28 mouse cellular contexts compared by ENCODE assay signal in the genomic region with DNA sequence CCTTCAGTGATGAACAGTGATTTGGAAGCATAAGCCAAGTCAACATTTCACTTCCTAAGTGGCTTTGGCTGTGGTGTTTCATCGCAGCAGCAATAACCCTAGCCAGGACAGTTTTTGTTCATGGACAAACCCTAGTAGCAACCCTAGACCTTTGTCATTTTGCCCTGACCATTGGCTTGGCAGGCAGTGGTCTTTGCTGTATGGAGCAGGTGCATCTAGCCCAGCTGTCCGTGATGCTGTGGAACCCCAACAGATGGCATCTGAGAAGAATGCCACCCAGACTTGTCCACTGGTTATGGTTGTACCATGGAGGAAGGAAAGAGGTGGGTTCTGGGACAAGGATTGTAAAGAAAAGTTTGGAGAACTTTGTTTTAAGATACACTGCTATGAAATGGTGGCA.
"Had no signal": no experiment of that assay in that cellular context is flagged by ENCODE, and none has a peak within 500 bp of the region (broad histone marks: within the 10 kb centered on the region; RNA-seq: fewer than 3 reads in every experiment).

No protein-coding gene starts in this region.

- DNase-seq: cerebellum, adult 2 months; cerebellum, adult 8-10 months; cerebellum, adult 9-10 months; cerebellum, adult 9-11 months; cerebellum, postnatal 10 days; cerebellum, postnatal 14 days; cerebellum, postnatal 25 days; cerebellum, postnatal 36 days; embryo, embryonic 11 days; forebrain, postnatal 0 days; gastrocnemius, adult 2 months; gastrocnemius, postnatal 10 days; gastrocnemius, postnatal 14 days; gastrocnemius, postnatal 25 days; gastrocnemius, postnatal 36 days; heart, adult 18-20 months; heart, adult 2 months had no signal

- H3K27ac ChIP-seq: embryonic facial prominence, embryonic 10.5 days; embryonic facial prominence, embryonic 12.5 days; embryonic facial prominence, embryonic 13.5 days; embryonic facial prominence, embryonic 15.5 days; forebrain, embryonic 10.5 days; forebrain, embryonic 12.5 days; forebrain, embryonic 13.5 days; forebrain, embryonic 15.5 days; gastrocnemius, adult 2 months; heart, adult 2 months had no signal

- ATAC-seq: forebrain, embryonic 13.5 days; forebrain, embryonic 14.5 days; forebrain, embryonic 15.5 days; forebrain, embryonic 16.5 days; forebrain, postnatal 0 days had no signal

- H3K9ac ChIP-seq: embryonic facial prominence, embryonic 12.5 days; embryonic facial prominence, embryonic 13.5 days; embryonic facial prominence, embryonic 15.5 days; forebrain, embryonic 12.5 days; forebrain, embryonic 13.5 days; forebrain, embryonic 15.5 days; forebrain, postnatal 0 days had no signal

- H3K4me3 ChIP-seq: embryonic facial prominence, embryonic 10.5 days; embryonic facial prominence, embryonic 12.5 days; embryonic facial prominence, embryonic 13.5 days; embryonic facial prominence, embryonic 15.5 days; erythroblast, embryonic 14.5 days; forebrain, embryonic 10.5 days; forebrain, embryonic 12.5 days; forebrain, embryonic 13.5 days; forebrain, embryonic 15.5 days; gastrocnemius, adult 2 months; heart, adult 2 months had no signal

- H3K27me3 ChIP-seq: embryonic facial prominence, embryonic 12.5 days; embryonic facial prominence, embryonic 13.5 days; embryonic facial prominence, embryonic 15.5 days; forebrain, embryonic 12.5 days; forebrain, embryonic 13.5 days; forebrain, embryonic 15.5 days had no signal

- H3K4me2 ChIP-seq: embryonic facial prominence, embryonic 12.5 days; embryonic facial prominence, embryonic 13.5 days; embryonic facial prominence, embryonic 15.5 days; forebrain, embryonic 12.5 days; forebrain, embryonic 13.5 days; forebrain, embryonic 15.5 days had no signal

- H3K9me3 ChIP-seq: embryonic facial prominence, embryonic 10.5 days; embryonic facial prominence, embryonic 12.5 days; embryonic facial prominence, embryonic 13.5 days; embryonic facial prominence, embryonic 15.5 days; forebrain, embryonic 10.5 days; forebrain, embryonic 12.5 days; forebrain, embryonic 13.5 days; forebrain, embryonic 15.5 days had no signal

- H3K36me3 ChIP-seq: embryonic facial prominence, embryonic 10.5 days; embryonic facial prominence, embryonic 12.5 days; embryonic facial prominence, embryonic 13.5 days; embryonic facial prominence, embryonic 15.5 days; forebrain, embryonic 10.5 days; forebrain, embryonic 12.5 days; forebrain, embryonic 15.5 days had no signal
